Mouse (Mus musculus) heart, postnatal 14 days (tissue): ENCODE measurements around the gene 2010106E10Rik. TPM values are rescaled to one million over a fixed set of nuclear protein-coding genes. Genes with fewer than 3 reads are reported as not detected.

ENCODE experiments used
- DNase-seq, 2 experiments: peaks; one replicate each; pipeline ENCODE4 v3.0.0; 2021 to 2022
- intact Hi-C: fragments of 180-260 bp; cut with DNase I; formaldehyde crosslinking; loops from one replicate; pipeline ENCODE4 v1.15.1; 2025
- long read RNA-seq, 2 experiments: library from polyadenylated mRNA; stranded (forward); transcript quantifications; one replicate each; pipeline ENCODE4 v2.0.0; 2021
- total RNA-seq, 2 experiments: library from RNA; stranded (reverse); gene quantifications; 2 replicates each; pipeline ENCODE4 v1.2.3; 2021

Gene 2010106E10Rik
- not detected for total RNA-seq
- long read RNA-seq, experiment 1: 0 reads
- long read RNA-seq, experiment 2: 0 reads

DNA sequence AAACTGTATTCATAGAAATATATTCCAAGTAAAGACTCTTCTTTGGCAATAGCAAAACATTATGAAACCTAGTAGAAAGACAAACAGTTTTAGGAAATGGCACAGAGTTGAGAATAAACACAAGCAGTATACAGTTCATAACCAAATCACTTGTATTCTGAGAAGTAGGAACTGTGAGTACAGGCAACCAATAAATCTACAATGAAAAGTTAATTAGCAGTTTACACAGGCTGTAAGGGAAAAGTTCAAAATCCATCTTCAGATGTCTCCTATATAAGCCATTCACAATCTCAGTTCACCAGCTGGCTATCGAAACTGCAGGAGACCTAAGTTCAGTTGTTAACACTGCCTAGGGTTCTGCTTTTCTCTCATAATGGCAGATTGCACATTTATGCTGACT lies at the start of gene 2010106E10Rik:
Gene 2010106E10Rik, plus strand, starts transcription at position 301 of the 400 bp plus-strand sequence.
- DNase-seq: no peak
- intact Hi-C loops: no loop called here

DNA sequence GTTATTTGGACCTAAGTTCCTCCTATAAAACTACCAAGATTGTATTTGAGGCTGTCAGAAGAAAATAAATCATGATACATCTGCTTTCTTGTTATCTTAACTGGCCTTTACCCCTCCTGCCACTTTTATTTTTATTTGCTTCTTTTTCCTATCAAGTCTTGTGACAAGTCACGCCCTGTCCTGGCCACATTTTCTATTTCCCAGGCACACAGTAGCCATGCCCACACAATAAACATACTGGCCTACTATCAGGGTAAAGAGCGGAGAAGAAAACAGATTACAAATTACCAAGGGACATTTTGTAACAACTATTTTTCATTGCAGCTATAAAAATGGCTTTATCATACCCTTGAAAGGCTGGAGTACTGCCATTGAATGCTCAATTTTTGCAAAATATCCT lies 10.6 kb downstream of the 2010106E10Rik start:
- no peak for DNase-seq
- intact Hi-C loops: no loop called here

DNA sequence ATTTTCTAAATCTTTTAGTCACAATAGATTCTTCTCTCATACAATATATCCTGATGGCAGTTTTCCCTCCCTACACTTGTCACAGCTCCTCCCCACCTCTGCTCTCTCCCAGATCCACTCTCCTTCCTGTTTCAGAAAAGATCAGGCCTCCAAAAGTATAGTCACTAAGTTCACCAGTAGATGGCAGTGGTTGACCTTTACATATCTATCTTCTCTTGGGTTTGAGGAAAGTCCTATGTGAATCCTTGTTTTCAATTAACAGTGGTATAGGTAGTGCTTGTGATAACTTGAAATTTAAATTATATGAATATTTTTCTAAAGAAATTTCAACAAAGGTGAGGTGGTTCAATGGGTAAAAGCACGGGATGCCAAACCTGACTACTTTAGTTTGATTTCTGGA lies 29.7 kb downstream of the 2010106E10Rik start:
- intact Hi-C loops: loop anchor here (2.0 kb wide), 1 partner anchor 380 kb away; no protein-coding TSS in a partner anchor
- peak in 1 of 2 experiments; percentile 3 for DNase-seq

DNA sequence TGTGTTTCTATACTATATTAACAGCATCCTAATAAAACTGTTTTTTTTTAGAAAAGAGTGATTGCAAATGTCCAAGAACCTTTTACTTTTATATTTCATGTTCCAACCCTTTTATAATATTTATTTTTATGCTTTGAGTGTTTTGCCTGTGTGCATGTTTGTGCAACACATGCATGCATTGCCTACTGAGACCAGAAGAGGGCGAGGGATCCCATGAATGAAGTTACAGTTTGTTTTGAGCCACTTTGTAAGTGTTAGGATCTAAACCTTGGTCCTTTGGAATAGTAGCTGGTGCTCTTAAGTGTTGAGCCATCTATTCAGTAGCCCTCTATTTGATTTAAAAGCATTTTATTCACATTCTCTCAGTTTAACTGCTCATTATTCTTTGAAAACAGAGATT lies 48.0 kb downstream of the 2010106E10Rik start:
- no peak for DNase-seq
- intact Hi-C loops: no loop called here

DNA sequence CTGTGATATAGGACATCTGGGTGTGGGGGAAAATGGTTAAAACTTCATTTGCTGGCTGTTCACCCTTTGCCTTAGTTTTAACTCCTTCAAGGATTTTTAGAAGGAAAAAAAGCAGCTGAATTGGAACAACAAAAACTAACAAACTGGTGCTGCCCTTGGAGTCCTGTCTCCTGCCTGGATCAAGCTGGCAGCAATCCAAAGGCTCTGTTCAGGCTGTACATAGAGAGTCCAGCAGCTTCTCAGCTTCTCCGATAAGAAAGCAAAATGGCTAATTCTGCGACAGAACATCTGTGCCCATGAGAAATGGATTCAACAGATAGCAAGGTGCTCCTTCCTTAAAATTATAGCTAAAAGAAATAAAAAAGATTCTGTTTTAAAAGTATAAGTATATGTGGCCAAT lies 72.6 kb downstream of the 2010106E10Rik start:
- intact Hi-C loops: no loop called here
- peak in 1 of 2 experiments; percentile 6 for DNase-seq

DNA sequence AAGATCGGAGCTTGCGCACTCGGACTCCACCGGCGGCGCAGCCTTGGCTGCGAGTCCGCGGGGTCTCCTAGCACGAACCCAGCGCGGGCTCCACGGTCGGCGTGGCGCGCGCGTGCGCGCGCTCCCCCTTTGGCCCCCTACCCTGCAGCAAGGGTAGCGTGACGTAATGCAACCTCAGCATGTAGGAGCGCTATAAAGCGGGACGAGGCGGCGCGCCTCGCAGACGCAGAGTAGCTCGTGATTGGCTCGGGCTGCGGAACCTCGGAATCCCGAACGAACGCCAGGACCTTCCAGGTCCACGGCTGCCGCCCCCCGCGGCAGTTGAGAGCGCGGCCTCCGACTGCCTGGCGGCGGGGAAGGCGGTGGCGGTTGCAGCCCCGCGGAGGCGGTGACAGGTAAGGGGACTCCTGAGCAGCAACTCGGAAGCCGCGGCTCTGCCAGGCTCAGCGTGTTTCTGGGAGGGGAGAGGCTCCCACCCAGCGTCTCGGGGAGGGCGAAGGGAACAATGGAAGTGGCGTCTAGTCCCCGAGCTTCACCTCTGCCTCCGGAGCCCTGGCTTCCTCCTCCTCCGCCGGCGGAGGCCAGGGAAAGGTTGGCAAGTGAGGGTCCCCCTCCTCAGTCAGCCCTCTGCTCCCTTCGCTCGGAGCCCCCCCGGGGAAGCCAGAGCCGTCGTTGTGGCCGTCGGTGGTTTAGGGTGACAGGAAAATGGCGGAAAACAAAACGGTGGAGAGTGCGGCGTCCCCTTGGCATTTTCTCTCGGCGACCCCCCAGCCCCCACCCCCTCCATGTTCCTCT lies 105.6 kb downstream of the 2010106E10Rik start, which contains the start of gene Zfp711:
Gene Zfp711, plus strand, starts transcription at position 16 of the 795 bp plus-strand sequence.
- DNase-seq: peak; percentile 28 to 40
- intact Hi-C loops: no loop called here

DNA sequence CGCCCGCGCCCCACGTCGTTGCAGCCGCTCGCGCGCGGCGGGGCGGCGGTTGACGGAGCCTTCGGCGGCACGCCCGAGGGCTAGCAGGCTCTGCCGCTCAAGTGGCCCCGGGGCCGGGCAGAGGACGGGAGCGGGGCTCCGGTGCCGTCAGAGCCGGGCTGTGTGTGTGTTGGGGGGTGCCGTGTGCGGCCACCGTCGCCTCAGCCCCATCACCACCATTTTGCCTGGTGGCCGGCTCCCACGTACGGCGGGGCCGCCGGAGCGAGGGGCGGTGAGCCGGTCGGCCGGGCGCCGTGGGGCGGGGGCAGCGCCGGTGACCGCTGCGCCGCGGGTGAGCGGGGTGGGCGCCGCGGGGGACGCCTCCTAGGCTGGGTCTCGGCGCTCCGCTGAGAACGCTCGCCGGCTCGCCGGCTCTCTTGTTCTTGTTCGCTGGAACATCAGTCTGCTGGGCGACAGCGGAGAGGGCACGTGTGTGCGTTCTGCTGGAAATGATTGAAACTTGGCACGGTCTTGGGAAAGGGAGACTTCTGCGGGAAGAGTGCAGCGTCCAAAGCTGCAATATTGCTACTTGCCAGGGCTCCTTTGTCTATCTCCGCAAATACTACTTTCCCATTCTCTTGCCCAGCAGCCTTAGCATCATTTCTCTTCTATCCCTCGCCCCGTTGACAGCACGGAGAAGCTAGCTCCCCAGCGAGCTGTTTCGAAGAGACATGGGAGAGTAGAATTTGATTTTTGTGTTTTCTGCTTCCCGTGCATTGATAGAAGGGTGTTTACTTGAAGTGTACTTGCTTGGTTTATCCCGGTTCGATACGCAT lies 106.4 kb downstream of the 2010106E10Rik start:
- peak; percentile 14 to 29 for DNase-seq
- intact Hi-C loops: no loop called here

Other genes with a start within 250 kb of the 2010106E10Rik start
- 10 to 100 TPM; 58.4 to 63.5 TPM for gene Apool, start 183.9 kb upstream of the 2010106E10Rik start, total RNA-seq
- not detected for gene Satl1, start 88.5 kb upstream of the 2010106E10Rik start, total RNA-seq
- gene Zfp711, start 105.3 kb downstream of the 2010106E10Rik start, total RNA-seq: 1 to 10 TPM; 1.0 to 2.2 TPM
- under 1 TPM; 0.05 to 0.19 TPM for gene Pof1b, start 203.4 kb downstream of the 2010106E10Rik start, total RNA-seq